Mouse (Mus musculus) telencephalon, adult 2 months (tissue): Measurements from ENCODE around the gene Dnase1.
A peak's percentile ranks its signal among the peaks of the same experiment; 100 is the strongest.
"Not testable (repeated sequence)": the region's sequence is repeated elsewhere in the genome, so short reads cannot be mapped to it uniquely, and the experiment has no call there.

Experiments used
- DNase-seq: peaks from one replicate; pipeline ENCODE4 v3.0.0-alpha.2; 2011; ENCODE audit warnings: low read depth, low spot score

Dnase1 gene

GRCm38 (mm10) chr16:4036807-4037206 is at the start of gene Dnase1:
Gene Dnase1, plus strand, starts transcription at chr16:4036942.
- no peak for DNase-seq

- DNase-seq, result no peak
These were observed 48.3 kb upstream of the Dnase1 start for GRCm38 (mm10) chr16:3988410-3988809.

- DNase-seq, result peak; percentile 97
These were observed 33.0 kb upstream of the Dnase1 start, which contains the start of gene Slx4 for GRCm38 (mm10) chr16:4003489-4004398. Gene Slx4, minus strand, starts transcription at chr16:4003770.

GRCm38 (mm10) chr16:4012882-4013570 is 23.7 kb upstream of the Dnase1 start:
- DNase-seq, result no peak

DNA sequence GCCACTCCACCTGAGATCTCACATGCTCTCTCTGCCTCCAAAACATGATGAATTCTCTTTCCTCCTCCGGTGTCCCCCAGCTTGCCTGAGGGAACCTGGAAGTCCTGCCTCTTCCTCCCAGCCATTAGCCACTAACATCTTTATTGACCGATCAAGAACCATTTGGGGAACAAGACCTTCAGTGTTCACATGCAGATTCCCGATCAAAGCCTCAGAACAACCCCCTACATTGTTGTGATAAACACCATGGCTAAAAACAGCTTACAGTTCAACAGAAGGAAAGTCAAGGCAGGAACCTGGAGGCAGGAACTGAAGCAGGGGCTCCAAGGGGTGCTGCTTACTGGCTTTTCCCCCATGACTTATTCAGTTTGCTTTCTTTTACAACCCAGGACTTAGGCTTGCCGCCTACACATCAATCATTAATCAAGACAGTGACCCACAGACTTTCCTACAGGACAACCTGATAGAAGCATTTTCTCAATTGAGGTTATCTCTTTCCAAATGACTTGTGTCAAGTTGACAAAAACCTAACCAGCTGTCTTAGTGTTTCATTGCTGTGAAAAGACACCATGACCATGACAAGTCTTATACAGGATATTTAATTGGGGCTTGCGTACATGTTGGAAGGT is 22.6 kb upstream of the Dnase1 start:
- no peak for DNase-seq

DNA sequence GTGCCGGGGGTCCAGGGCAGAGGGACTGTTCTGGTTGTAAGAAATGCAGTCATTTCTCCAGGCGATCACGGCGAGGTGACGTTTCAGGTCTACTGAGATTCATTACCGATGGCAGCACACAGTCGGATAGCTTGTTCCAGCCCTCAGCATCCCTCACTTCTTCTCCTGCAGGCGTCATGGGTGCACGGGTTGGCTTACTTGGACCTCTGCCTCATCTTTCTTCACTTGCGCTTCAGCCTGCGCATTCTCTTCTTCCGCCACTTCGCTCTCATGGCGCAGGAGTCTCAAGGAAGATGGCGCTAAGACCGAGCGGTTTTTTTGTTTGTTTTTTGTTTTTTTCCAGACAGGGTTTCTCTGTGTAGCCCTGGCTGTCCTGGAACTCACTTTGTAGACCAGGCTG is 20.0 kb upstream of the Dnase1 start:
- not testable (repeated sequence) for DNase-seq

DNA sequence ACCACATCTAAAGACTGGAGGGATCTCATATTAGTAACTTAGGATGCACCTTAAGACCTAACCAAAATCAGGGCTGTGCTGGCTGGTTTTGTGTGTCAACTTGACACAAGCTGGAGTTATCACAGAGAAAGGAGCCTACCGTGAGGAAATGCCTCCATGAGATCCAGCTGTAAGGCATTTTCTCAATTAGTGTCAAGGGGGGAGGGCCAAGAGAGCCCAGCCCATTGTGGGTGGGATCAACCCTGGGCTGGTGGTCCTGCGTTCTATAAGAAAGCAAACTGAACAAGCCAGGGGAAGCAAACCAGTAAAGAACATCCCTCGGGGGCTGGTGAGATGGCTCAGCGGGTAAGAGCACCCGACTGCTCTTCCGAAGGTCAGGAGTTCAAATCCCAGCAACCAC is 19.3 kb upstream of the Dnase1 start:
- DNase-seq, result not testable (repeated sequence)

DNA sequence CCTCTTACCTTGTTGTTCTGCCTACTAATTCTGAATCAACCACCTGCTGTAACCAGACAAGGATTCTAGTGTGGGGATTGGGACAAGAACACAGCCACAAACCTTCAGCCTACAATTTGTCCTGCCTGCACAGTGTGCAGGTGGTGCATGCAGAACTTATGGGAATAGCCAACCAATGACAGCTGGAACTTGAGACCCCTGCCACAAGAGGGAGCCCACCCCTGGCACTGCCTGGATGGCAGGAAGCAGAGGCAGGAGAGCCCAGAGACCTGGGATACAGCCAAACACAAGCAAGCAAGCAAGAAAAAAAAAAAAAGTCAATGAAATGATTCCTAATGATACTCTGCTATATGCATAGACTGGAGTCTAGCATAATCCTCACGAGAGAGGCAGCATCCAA is 15.5 kb upstream of the Dnase1 start:
- DNase-seq, result no peak

DNA sequence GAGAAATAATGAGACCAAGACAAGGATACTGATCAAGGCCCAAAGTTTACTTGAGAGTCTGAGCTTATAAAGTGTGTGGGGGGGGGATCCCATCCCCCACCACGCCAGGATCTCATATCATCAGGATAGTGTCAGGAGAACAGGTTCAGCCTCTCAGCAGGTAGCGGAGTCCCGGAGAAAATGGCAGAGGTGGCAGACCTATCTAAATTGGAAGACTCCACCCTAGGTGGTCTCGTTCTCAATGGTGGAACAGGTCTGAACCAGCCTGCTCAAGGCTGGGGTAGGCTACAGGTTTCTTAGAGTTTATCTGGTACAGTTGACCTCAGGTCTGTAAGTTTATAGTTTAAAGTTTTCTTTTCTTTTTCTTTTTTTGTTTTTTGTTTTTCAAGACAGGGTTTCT is 14.0 kb upstream of the Dnase1 start:
- no peak for DNase-seq

GRCm38 (mm10) chr16:4026672-4027071 is 10.1 kb upstream of the Dnase1 start:
- DNase-seq, result no peak

- DNase-seq, result no peak
These were observed 9.5 kb upstream of the Dnase1 start for GRCm38 (mm10) chr16:4027211-4027610.

- DNase-seq, result no peak
These were observed 7.3 kb upstream of the Dnase1 start for GRCm38 (mm10) chr16:4029371-4029841.

GRCm38 (mm10) chr16:4030501-4030900 is 6.2 kb upstream of the Dnase1 start:
- DNase-seq, result no peak

DNA sequence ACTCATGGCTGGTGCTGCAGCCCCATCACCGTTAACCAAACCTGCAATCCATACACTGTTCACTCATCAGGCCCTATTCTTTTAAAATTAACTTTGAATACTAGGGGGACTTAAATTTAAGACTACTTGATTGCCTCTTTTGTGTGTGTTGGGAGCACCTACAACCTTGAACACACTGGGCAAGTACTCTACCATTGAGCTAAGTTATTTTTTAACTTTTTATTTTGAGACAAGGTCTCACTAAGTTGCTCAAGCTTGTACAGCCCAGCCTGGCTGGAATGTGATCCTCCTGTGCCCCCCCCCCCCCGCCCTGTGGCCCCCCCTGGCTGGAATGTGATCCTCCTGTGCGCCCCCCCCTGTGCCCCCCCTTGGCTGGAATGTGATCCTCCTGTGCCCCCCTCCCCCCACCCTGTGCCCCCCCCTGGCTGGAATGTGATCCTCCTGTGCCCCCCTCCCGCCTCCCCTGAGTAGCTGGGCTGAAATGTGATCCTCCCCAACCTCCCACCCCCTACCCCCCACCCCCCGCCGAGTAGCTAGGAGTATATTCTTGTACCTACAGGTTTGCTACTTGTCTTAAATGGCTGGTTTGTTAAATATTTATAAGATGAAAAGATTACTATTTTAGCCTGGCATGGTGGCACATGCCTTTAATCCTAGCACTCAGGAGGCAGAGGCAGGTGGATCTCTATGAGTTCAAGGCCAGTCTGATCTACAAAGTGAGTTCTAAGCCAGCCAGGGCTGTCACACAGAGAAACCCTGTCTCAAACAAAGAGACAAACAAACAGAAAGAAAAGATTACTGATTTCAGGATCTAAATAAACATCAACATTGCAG is 5.1 kb upstream of the Dnase1 start:
- DNase-seq, result no peak

- no peak for DNase-seq
These were observed 4.4 kb upstream of the Dnase1 start for GRCm38 (mm10) chr16:4032341-4032748.

DNA sequence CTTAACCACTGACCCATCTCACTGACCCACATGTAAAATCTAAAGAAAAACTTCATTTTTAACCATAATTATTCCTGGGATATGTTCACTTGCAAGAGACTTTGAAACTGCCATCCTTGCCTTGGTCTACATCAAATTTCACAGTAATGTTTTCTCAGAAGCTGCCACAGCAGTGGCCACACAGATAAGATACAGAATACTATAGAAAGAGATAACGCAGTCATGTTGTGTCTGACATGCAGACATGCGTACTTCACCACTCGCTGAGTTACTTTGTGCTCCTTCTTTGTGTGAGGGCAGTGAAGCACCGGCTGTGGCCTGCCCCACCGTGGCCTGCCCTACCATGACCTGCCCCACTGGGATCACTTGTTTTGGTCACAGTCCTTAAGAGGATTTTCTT is 2.8 kb upstream of the Dnase1 start:
- no peak for DNase-seq

GRCm38 (mm10) chr16:4034476-4034875 is 2.3 kb upstream of the Dnase1 start:
- DNase-seq, result no peak

DNA sequence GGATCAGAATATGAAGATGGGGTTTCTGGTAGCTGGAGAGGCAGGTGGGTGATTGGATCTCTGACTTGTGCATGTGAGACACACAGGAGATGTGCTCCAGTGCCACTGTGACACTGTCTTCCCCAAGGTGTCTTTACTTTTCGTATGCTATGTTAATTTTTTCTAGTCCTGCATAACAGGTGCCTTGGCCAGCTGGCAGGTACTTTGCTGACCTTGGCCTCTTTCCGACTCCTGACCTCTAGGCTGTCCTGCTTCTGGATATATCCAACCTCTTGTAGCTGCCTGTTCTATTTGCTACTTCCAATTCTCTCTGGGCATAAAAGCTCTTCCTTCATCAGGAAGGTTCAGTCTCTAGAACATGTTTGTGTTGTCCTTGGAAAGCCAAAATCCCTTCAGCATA is 1.2 kb upstream of the Dnase1 start:
- DNase-seq, result no peak

DNA sequence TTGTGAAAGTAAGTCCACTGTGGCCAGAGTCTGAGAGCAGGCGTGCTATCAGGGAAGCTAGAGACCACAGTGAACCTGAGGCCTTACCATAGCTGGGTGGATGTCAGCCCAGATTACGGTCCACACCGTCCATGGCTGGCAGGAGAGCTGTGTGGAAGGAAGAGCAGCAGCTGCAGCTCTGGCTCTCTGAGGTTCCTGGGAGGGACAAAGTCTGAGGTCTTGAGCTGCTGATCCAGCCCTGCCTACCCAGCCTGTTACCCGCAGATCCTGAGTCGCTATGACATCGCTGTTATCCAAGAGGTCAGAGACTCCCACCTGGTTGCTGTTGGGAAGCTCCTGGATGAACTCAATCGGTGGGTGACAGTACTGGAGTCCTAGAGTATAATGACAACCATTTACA is 948 bp downstream of the Dnase1 start:
- DNase-seq, result no peak

- DNase-seq, result no peak
These were observed 3.5 kb downstream of the Dnase1 start for GRCm38 (mm10) chr16:4040206-4040605.

GRCm38 (mm10) chr16:4041646-4042045 is 4.9 kb downstream of the Dnase1 start:
- DNase-seq, result no peak
